Mouse (Mus musculus): Measurements from ENCODE around the gene Chd5. TPM values are rescaled to one million over a fixed set of nuclear protein-coding genes. Genes with fewer than 3 reads are reported as not detected.

Gene Chd5
- polyA plus RNA-seq, 1 experiment from 2014 or later, result 0.28 TPM

DNA sequence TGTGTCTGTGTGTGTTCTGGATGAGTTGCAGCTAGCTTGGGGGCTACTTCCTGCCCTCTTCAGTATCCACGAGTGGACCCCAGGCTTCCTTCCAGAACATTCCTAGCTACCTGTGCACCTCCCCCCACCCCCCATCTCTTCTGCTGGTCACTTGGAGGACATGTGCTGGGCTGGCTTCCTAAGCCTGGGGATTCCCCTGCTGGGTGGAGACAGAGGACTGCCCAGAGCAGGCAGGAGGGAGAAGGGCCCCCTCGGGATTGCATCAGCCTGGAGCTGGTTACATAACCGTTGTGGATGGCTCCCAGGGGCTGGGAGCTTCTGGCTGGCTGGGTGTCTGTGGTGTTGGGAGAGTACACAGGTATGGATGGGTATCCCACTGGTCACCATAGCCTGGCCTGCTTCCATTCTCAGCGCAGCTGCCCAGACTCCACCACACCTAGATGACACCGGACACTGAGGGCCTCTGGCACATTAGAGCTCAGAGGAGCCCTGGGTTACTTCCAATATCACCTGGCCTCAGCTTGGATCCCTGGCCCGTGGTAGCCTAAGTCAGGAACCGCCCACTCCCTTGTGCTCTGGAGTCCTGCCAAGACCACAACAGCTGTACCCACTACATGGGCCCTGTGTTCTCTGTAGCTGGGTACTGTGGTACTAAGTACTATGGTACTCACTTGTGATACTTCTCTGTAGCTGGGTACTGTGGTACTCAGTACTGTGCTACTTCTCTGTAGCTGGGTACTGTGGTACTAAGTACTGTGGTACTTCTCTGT lies 6.9 kb downstream of the Chd5 start:
- 34% methylated on average over 7 of the region's 7 CpGs for WGBS
- peaks cover 3% of the 10 kb centered on the region; the same call in 1 of the 2 replicates for H3K4me1 ChIP-seq (replicated peaks; ENCODE audit: control insufficient read depth, insufficient read depth, low read length)
- no peak overlapping the region for H3K27ac ChIP-seq (ENCODE audit: low read length)
- peak; percentile 60 for ATAC-seq (ENCODE audit: low read depth)
- no peak overlapping the region for H3K9ac ChIP-seq (ENCODE audit: low read length)
- no peaks in the 10 kb centered on the region for H3K36me3 ChIP-seq (ENCODE audit: control insufficient read depth, insufficient read depth, low read length)
- H3K27me3 ChIP-seq (ENCODE audit: control insufficient read depth, insufficient read depth, low read depth, low read length), result peaks cover 27% of the 10 kb centered on the region
- H3K4me3 ChIP-seq (ENCODE audit: low read length), result no peak overlapping the region
- no peaks in the 10 kb centered on the region for H3K9me3 ChIP-seq (ENCODE audit: control insufficient read depth, low read length)
- no peak overlapping the region for H3K4me2 ChIP-seq (ENCODE audit: low read depth, low read length)

DNA sequence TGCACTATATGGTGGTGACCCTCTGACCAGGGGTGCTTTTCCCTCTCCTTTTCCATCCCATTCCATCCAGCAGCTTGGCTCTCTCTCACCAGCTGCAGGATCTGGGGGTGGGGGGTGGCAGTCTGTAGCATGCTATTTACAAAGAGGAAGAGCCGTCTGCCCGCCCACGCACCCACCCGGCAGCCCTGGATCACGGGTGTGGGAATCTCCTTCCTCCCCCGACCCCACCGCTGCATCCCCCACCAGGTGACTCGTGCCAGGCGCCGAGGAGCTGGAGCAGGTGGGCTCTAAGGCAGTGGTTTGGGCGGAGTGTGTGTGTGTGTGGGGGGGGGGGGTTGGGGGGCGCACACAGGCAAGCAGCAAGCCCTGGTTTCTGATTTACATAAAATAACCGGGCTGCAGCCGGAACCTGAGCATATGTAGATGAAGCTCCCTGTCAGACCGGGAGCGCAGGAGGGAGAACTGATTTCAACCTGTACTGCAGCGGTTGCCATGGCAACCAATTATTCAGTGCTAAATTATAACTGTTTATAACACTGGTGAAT lies 11.5 kb downstream of the Chd5 start:
- H3K9ac ChIP-seq (ENCODE audit: low read length), result no peak overlapping the region
- H3K9me3 ChIP-seq (ENCODE audit: control insufficient read depth, low read length), result no peaks in the 10 kb centered on the region
- peaks cover 3% of the 10 kb centered on the region; the same call in 1 of the 2 replicates for H3K4me1 ChIP-seq (replicated peaks; ENCODE audit: control insufficient read depth, insufficient read depth, low read length)
- WGBS, result 3% methylated on average over 16 of the region's 17 CpGs
- H3K4me3 ChIP-seq (ENCODE audit: low read length), result no peak overlapping the region
- no peaks in the 10 kb centered on the region for H3K36me3 ChIP-seq (ENCODE audit: control insufficient read depth, insufficient read depth, low read length)
- H3K27me3 ChIP-seq (ENCODE audit: control insufficient read depth, insufficient read depth, low read depth, low read length), result peaks cover 16% of the 10 kb centered on the region; the same call in 1 of the 2 replicates
- ATAC-seq (ENCODE audit: low read depth), result no peak
- H3K4me2 ChIP-seq (ENCODE audit: low read depth, low read length), result no peak overlapping the region
- no peak overlapping the region for H3K27ac ChIP-seq (ENCODE audit: low read length)

- Histone ChIP-seq H3K27ac (ENCODE audit: low read length) (no peak overlapping the region), H3K4me1 (replicated peaks; ENCODE audit: control insufficient read depth, insufficient read depth, low read length) (no peaks in the 10 kb centered on the region), H3K4me3 (ENCODE audit: low read length) (no peak overlapping the region), H3K9ac (ENCODE audit: low read length) (no peak overlapping the region), H3K9me3 (ENCODE audit: control insufficient read depth, low read length) (no peaks in the 10 kb centered on the region), H3K36me3 (ENCODE audit: control insufficient read depth, insufficient read depth, low read length) (no peaks in the 10 kb centered on the region), H3K27me3 (ENCODE audit: control insufficient read depth, insufficient read depth, low read depth, low read length) (peaks cover 16% of the 10 kb centered on the region; the same call in 1 of the 2 replicates), H3K4me2 (ENCODE audit: low read depth, low read length) (no peak overlapping the region)
- 19% methylated on average over 8 of the region's 8 CpGs for WGBS
- ATAC-seq (ENCODE audit: low read depth), result no peak
Measured at GRCm38 (mm10) chr4:152350722-152351421, 12.4 kb downstream of the Chd5 start.

GRCm38 (mm10) chr4:152351422-152352305 lies 13.2 kb downstream of the Chd5 start:
- no peak overlapping the region for H3K9ac ChIP-seq (ENCODE audit: low read length)
- no peak overlapping the region for H3K27ac ChIP-seq (ENCODE audit: low read length)
- no peak overlapping the region for H3K4me3 ChIP-seq (ENCODE audit: low read length)
- 9% methylated on average over 14 of the region's 14 CpGs for WGBS
- peak; percentile 21; the same call in 1 of the 2 replicates for ATAC-seq (ENCODE audit: low read depth)
- no peaks in the 10 kb centered on the region for H3K4me1 ChIP-seq (replicated peaks; ENCODE audit: control insufficient read depth, insufficient read depth, low read length)
- H3K9me3 ChIP-seq (ENCODE audit: control insufficient read depth, low read length), result no peaks in the 10 kb centered on the region
- peaks cover 16% of the 10 kb centered on the region; the same call in 1 of the 2 replicates for H3K27me3 ChIP-seq (ENCODE audit: control insufficient read depth, insufficient read depth, low read depth, low read length)
- H3K36me3 ChIP-seq (ENCODE audit: control insufficient read depth, insufficient read depth, low read length), result no peaks in the 10 kb centered on the region
- no peak overlapping the region for H3K4me2 ChIP-seq (ENCODE audit: low read depth, low read length)

DNA sequence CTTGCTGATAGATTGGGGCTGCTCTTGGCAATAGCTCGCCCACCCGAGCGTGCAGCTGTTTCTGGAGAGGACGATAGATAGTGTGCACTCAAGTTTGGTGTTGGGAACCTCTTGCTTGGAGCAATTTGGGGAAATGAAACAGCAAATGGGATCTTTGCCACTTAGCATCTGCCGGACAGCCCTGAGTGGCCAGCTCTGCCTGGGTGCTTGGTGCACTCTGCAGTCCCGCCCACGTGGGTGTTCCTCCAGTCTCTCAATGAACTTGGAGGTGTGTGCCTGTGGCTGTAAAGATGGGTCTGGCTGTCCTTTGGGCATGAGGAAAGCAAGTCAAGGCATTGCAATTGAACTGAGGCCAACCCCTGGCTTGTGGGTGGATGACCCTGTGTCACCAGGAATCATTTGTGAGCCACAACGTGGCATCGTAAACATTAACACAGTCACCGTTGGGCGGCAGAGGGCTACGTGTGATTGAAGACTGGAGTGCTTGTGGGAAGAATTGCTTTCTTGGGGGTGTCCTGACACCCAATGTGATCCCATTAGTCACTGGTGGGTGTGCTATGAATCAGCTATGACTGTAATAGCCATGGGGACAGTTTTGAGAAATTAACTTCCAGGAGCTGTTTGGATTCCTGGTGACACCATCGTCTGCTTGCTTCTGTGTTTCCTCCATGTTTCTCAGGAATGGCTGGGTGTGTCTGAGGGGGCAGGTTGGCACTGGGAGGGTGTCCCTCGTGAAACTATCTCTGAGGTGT lies 15.6 kb downstream of the Chd5 start:
- Histone ChIP-seq H3K4me1 (replicated peaks; ENCODE audit: control insufficient read depth, insufficient read depth, low read length) (no peaks in the 10 kb centered on the region), H3K36me3 (ENCODE audit: control insufficient read depth, insufficient read depth, low read length) (no peaks in the 10 kb centered on the region), H3K9me3 (ENCODE audit: control insufficient read depth, low read length) (no peaks in the 10 kb centered on the region), H3K27ac (ENCODE audit: low read length) (no peak overlapping the region), H3K4me3 (ENCODE audit: low read length) (no peak overlapping the region), H3K27me3 (ENCODE audit: control insufficient read depth, insufficient read depth, low read depth, low read length) (peaks cover 10% of the 10 kb centered on the region; the same call in 1 of the 2 replicates), H3K9ac (ENCODE audit: low read length) (no peak overlapping the region), H3K4me2 (ENCODE audit: low read depth, low read length) (no peak overlapping the region)
- no peak for ATAC-seq (ENCODE audit: low read depth)
- WGBS, result 59% methylated on average over 14 of the region's 14 CpGs

DNA sequence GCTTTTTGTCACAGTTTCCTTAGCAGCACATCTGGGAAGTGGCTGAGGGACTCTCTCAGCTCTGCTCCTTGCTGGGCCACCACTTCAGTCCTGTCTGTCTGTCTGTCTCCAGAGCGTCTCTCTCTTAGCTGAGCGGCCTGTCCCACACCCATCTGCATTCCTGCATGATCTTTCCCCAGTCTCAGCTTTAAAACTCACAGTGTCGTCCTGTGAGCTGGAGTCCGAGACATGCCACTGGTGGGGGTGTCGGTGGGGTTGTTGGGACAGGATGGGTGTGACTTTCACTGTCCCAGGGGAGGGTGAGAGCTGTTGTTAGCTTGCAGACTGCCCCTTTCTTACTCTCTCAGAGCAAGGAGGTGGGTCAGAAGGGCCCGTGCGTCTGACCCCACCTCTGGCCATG lies 17.2 kb downstream of the Chd5 start:
- peaks cover 15% of the 10 kb centered on the region for H3K27me3 ChIP-seq (ENCODE audit: control insufficient read depth, insufficient read depth, low read depth, low read length)
- no peaks in the 10 kb centered on the region for H3K9me3 ChIP-seq (ENCODE audit: control insufficient read depth, low read length)
- H3K36me3 ChIP-seq (ENCODE audit: control insufficient read depth, insufficient read depth, low read length), result no peaks in the 10 kb centered on the region
- H3K27ac ChIP-seq (ENCODE audit: low read length), result no peak overlapping the region
- ATAC-seq (ENCODE audit: low read depth), result no peak
- H3K4me3 ChIP-seq (ENCODE audit: low read length), result no peak overlapping the region
- 63% methylated on average over 7 of the region's 7 CpGs for WGBS
- no peaks in the 10 kb centered on the region; the same call in 1 of the 2 replicates for H3K4me1 ChIP-seq (replicated peaks; ENCODE audit: control insufficient read depth, insufficient read depth, low read length)
- H3K9ac ChIP-seq (ENCODE audit: low read length), result no peak overlapping the region
- no peak overlapping the region for H3K4me2 ChIP-seq (ENCODE audit: low read depth, low read length)

GRCm38 (mm10) chr4:152359700-152360099 lies 21.2 kb downstream of the Chd5 start:
- H3K4me2 ChIP-seq (ENCODE audit: low read depth, low read length), result no peak overlapping the region
- peaks cover 3% of the 10 kb centered on the region; the same call in 1 of the 2 replicates for H3K4me1 ChIP-seq (replicated peaks; ENCODE audit: control insufficient read depth, insufficient read depth, low read length)
- H3K9ac ChIP-seq (ENCODE audit: low read length), result no peak overlapping the region
- no peak overlapping the region for H3K4me3 ChIP-seq (ENCODE audit: low read length)
- no peaks in the 10 kb centered on the region for H3K36me3 ChIP-seq (ENCODE audit: control insufficient read depth, insufficient read depth, low read length)
- peaks cover 9% of the 10 kb centered on the region for H3K27me3 ChIP-seq (ENCODE audit: control insufficient read depth, insufficient read depth, low read depth, low read length)
- ATAC-seq (ENCODE audit: low read depth), result no peak
- WGBS, result 6% methylated on average over 11 of the region's 11 CpGs
- no peaks in the 10 kb centered on the region for H3K9me3 ChIP-seq (ENCODE audit: control insufficient read depth, low read length)
- no peak overlapping the region for H3K27ac ChIP-seq (ENCODE audit: low read length)

- Histone ChIP-seq H3K27me3 (ENCODE audit: control insufficient read depth, insufficient read depth, low read depth, low read length) (peaks cover 9% of the 10 kb centered on the region), H3K4me1 (replicated peaks; ENCODE audit: control insufficient read depth, insufficient read depth, low read length) (peaks cover 3% of the 10 kb centered on the region; the same call in 1 of the 2 replicates), H3K9me3 (ENCODE audit: control insufficient read depth, low read length) (no peaks in the 10 kb centered on the region), H3K4me3 (ENCODE audit: low read length) (no peak overlapping the region), H3K4me2 (ENCODE audit: low read depth, low read length) (peak overlapping the region; percentile 34; the same call in 1 of the 2 replicates), H3K9ac (ENCODE audit: low read length) (no peak overlapping the region), H3K27ac (ENCODE audit: low read length) (no peak overlapping the region), H3K36me3 (ENCODE audit: control insufficient read depth, insufficient read depth, low read length) (no peaks in the 10 kb centered on the region)
- peak; percentile 60; the same call in 1 of the 2 replicates for ATAC-seq (ENCODE audit: low read depth)
- WGBS, result under 1% methylated on average over 24 of the region's 24 CpGs
Measured at GRCm38 (mm10) chr4:152360855-152361254, 22.4 kb downstream of the Chd5 start.
